Mouse (Mus musculus): Measurements from ENCODE around the gene Atp6v1g3. TPM values are rescaled to one million over a fixed set of nuclear protein-coding genes. Genes with fewer than 3 reads are reported as not detected.
A peak's percentile ranks its signal among the peaks of the same experiment; 100 is the strongest.

The Atp6v1g3 gene
- polyA plus RNA-seq, 2 experiments, result 0.06 TPM; not detected in 1

- DNase-seq (ENCODE audit: low spot score) (no peak), ATAC-seq (ENCODE audit: low FRiP score, low read depth) (no peak)
- Histone ChIP-seq H3K27ac (replicated peaks; ENCODE audit: low read depth, low read length) (no peak overlapping the region), H3K9me3 (ENCODE audit: control insufficient read depth, low read length) (no peaks in the 10 kb centered on the region), H3K4me2 (replicated peaks; ENCODE audit: low read depth, low read length, severe bottlenecking) (peak overlapping the region; percentile 43; the same call in 1 of the 2 replicates), H3K9ac (ENCODE audit: low read depth, low read length, severe bottlenecking) (no peak overlapping the region), H3K4me3 (replicated peaks; ENCODE audit: low read length) (no peak overlapping the region), H3K27me3 (ENCODE audit: control insufficient read depth, insufficient read depth, low read length) (no peaks in the 10 kb centered on the region), H3K4me1 (ENCODE audit: control insufficient read depth, insufficient read depth, low read length) (no peaks in the 10 kb centered on the region), H3K36me3 (ENCODE audit: control insufficient read depth, insufficient read depth, low read length) (no peaks in the 10 kb centered on the region)
- TF ChIP-seq POLR2A (IDR thresholded peaks at IDR 0.05; ENCODE audit: borderline replicate concordance, extremely low read depth, insufficient read depth, insufficient read length), result no peak
- 60% methylated on average over 18 of the region's 18 CpGs for WGBS
Observed at GRCm38 (mm10) chr1:138327466-138328245, 54.1 kb downstream of the Atp6v1g3 start.

- H3K36me3 ChIP-seq (ENCODE audit: control insufficient read depth, insufficient read depth, low read length), result no peaks in the 10 kb centered on the region
- no peak overlapping the region for H3K27ac ChIP-seq (replicated peaks; ENCODE audit: low read depth, low read length)
- 4% methylated on average over 12 of the region's 12 CpGs for WGBS
- no peaks in the 10 kb centered on the region for H3K9me3 ChIP-seq (ENCODE audit: control insufficient read depth, low read length)
- DNase-seq (ENCODE audit: low spot score), result peak; percentile 54
- peak overlapping the region; percentile 20; the same call in 1 of the 2 replicates for H3K4me3 ChIP-seq (replicated peaks; ENCODE audit: low read length)
- H3K4me1 ChIP-seq (ENCODE audit: control insufficient read depth, insufficient read depth, low read length), result no peaks in the 10 kb centered on the region
- ATAC-seq (ENCODE audit: low FRiP score, low read depth), result no peak
- H3K27me3 ChIP-seq (ENCODE audit: control insufficient read depth, insufficient read depth, low read length), result no peaks in the 10 kb centered on the region
- no peak overlapping the region for H3K9ac ChIP-seq (ENCODE audit: low read depth, low read length, severe bottlenecking)
- peak overlapping the region; percentile 43 for H3K4me2 ChIP-seq (replicated peaks; ENCODE audit: low read depth, low read length, severe bottlenecking)
- no peak for TF ChIP-seq POLR2A (IDR thresholded peaks at IDR 0.05; ENCODE audit: borderline replicate concordance, extremely low read depth, insufficient read depth, insufficient read length)
Observed at GRCm38 (mm10) chr1:138328320-138328719, 54.8 kb downstream of the Atp6v1g3 start.

- Histone ChIP-seq H3K9ac (ENCODE audit: low read depth, low read length, severe bottlenecking) (no peak overlapping the region), H3K27ac (replicated peaks; ENCODE audit: low read depth, low read length) (no peak overlapping the region), H3K27me3 (ENCODE audit: control insufficient read depth, insufficient read depth, low read length) (no peaks in the 10 kb centered on the region), H3K4me3 (replicated peaks; ENCODE audit: low read length) (no peak overlapping the region), H3K36me3 (ENCODE audit: control insufficient read depth, insufficient read depth, low read length) (no peaks in the 10 kb centered on the region), H3K4me1 (ENCODE audit: control insufficient read depth, insufficient read depth, low read length) (no peaks in the 10 kb centered on the region), H3K9me3 (ENCODE audit: control insufficient read depth, low read length) (no peaks in the 10 kb centered on the region), H3K4me2 (replicated peaks; ENCODE audit: low read depth, low read length, severe bottlenecking) (no peak overlapping the region)
- no peak for TF ChIP-seq POLR2A (IDR thresholded peaks at IDR 0.05; ENCODE audit: borderline replicate concordance, extremely low read depth, insufficient read depth, insufficient read length)
- WGBS, result 96% methylated on average over 2 of the region's 2 CpGs
- ATAC-seq (ENCODE audit: low FRiP score, low read depth) (no peak), DNase-seq (ENCODE audit: low spot score) (no peak)
Observed at GRCm38 (mm10) chr1:138330556-138330955, 57.0 kb downstream of the Atp6v1g3 start.

- Histone ChIP-seq H3K9me3 (ENCODE audit: control insufficient read depth, low read length) (no peaks in the 10 kb centered on the region), H3K9ac (ENCODE audit: low read depth, low read length, severe bottlenecking) (no peak overlapping the region), H3K4me2 (replicated peaks; ENCODE audit: low read depth, low read length, severe bottlenecking) (no peak overlapping the region), H3K4me1 (ENCODE audit: control insufficient read depth, insufficient read depth, low read length) (no peaks in the 10 kb centered on the region), H3K27ac (replicated peaks; ENCODE audit: low read depth, low read length) (no peak overlapping the region), H3K27me3 (ENCODE audit: control insufficient read depth, insufficient read depth, low read length) (no peaks in the 10 kb centered on the region), H3K36me3 (ENCODE audit: control insufficient read depth, insufficient read depth, low read length) (no peaks in the 10 kb centered on the region), H3K4me3 (replicated peaks; ENCODE audit: low read length) (no peak overlapping the region)
- WGBS, result 75% methylated on average over 4 of the region's 4 CpGs
- no peak for TF ChIP-seq POLR2A (IDR thresholded peaks at IDR 0.05; ENCODE audit: borderline replicate concordance, extremely low read depth, insufficient read depth, insufficient read length)
- no peak for ATAC-seq (ENCODE audit: low FRiP score, low read depth)
- no peak for DNase-seq (ENCODE audit: low spot score)
Observed at GRCm38 (mm10) chr1:138331596-138331995, 58.1 kb downstream of the Atp6v1g3 start.

GRCm38 (mm10) chr1:138334701-138335100, 61.2 kb downstream of the Atp6v1g3 start:
- ATAC-seq (ENCODE audit: low FRiP score, low read depth), result no peak
- Histone ChIP-seq H3K9me3 (ENCODE audit: control insufficient read depth, low read length) (no peaks in the 10 kb centered on the region), H3K4me2 (replicated peaks; ENCODE audit: low read depth, low read length, severe bottlenecking) (no peak overlapping the region), H3K27ac (replicated peaks; ENCODE audit: low read depth, low read length) (no peak overlapping the region), H3K36me3 (ENCODE audit: control insufficient read depth, insufficient read depth, low read length) (no peaks in the 10 kb centered on the region), H3K27me3 (ENCODE audit: control insufficient read depth, insufficient read depth, low read length) (no peaks in the 10 kb centered on the region), H3K4me3 (replicated peaks; ENCODE audit: low read length) (no peak overlapping the region), H3K9ac (ENCODE audit: low read depth, low read length, severe bottlenecking) (no peak overlapping the region), H3K4me1 (ENCODE audit: control insufficient read depth, insufficient read depth, low read length) (no peaks in the 10 kb centered on the region)
- DNase-seq (ENCODE audit: low spot score), result no peak
- 56% methylated on average over 2 of the region's 2 CpGs for WGBS
- no peak for TF ChIP-seq POLR2A (IDR thresholded peaks at IDR 0.05; ENCODE audit: borderline replicate concordance, extremely low read depth, insufficient read depth, insufficient read length)

Measured in limb, embryonic 14.5 days (tissue).